27 mouse cellular contexts compared by ENCODE assay signal in genomic region chr1:8097046-8097445, GRCm38 (mm10).
"Had no signal": no experiment of that assay in that cellular context is flagged by ENCODE, and none has a peak within 500 bp of the region (broad histone marks: within the 10 kb centered on the region; RNA-seq: fewer than 3 reads in every experiment).

No protein-coding gene starts in this region.

- H3K27ac ChIP-seq: heart, adult 2 months; heart, embryonic 13.5 days; heart, embryonic 15.5 days; hindbrain, embryonic 10.5 days; hindbrain, embryonic 13.5 days; hindbrain, embryonic 15.5 days; intestine, embryonic 15.5 days; kidney, postnatal 0 days; left cerebral cortex, adult 2 months; limb, embryonic 13.5 days; limb, embryonic 15.5 days; liver, embryonic 12.5 days; liver, embryonic 14.5 days had no signal

- H3K36me3 ChIP-seq: heart, embryonic 13.5 days; heart, embryonic 15.5 days; hindbrain, embryonic 10.5 days; hindbrain, embryonic 13.5 days; hindbrain, embryonic 15.5 days; intestine, embryonic 15.5 days; limb, embryonic 13.5 days; limb, embryonic 15.5 days; liver, embryonic 12.5 days had no signal

- H3K4me1 ChIP-seq: heart, embryonic 13.5 days; heart, embryonic 15.5 days; hindbrain, embryonic 10.5 days; hindbrain, embryonic 13.5 days; hindbrain, embryonic 15.5 days; intestine, embryonic 15.5 days; limb, embryonic 13.5 days; limb, embryonic 15.5 days; liver, embryonic 12.5 days had no signal

- H3K9ac ChIP-seq: heart, embryonic 13.5 days; heart, embryonic 15.5 days; hindbrain, embryonic 13.5 days; hindbrain, embryonic 15.5 days; intestine, embryonic 15.5 days; limb, embryonic 13.5 days; limb, embryonic 15.5 days; liver, embryonic 12.5 days; liver, embryonic 14.5 days had no signal

- H3K9me3 ChIP-seq: heart, embryonic 15.5 days; hindbrain, embryonic 10.5 days; hindbrain, embryonic 13.5 days; hindbrain, embryonic 15.5 days; intestine, embryonic 15.5 days; limb, embryonic 13.5 days; limb, embryonic 15.5 days; liver, embryonic 12.5 days had no signal

- H3K4me3 ChIP-seq: heart, adult 2 months; heart, embryonic 13.5 days; heart, embryonic 15.5 days; hindbrain, embryonic 10.5 days; hindbrain, embryonic 13.5 days; hindbrain, embryonic 15.5 days; intestine, embryonic 15.5 days; left cerebral cortex, adult 2 months; limb, embryonic 13.5 days; limb, embryonic 15.5 days; liver, embryonic 12.5 days had no signal

- DNase-seq: gastrocnemius, postnatal 14 days; gastrocnemius, postnatal 36 days; heart, adult 11 months; heart, adult 2 months; heart, postnatal 4 days; kidney, adult 18-20 months; kidney, adult 8-10 months; kidney, postnatal 14 days; kidney, postnatal 36 days; layer of hippocampus, adult 9-11 months; left cerebral cortex, postnatal 4 days; lung, adult 18-20 months had no signal

- H3K27me3 ChIP-seq: heart, embryonic 13.5 days; heart, embryonic 15.5 days; hindbrain, embryonic 13.5 days; hindbrain, embryonic 15.5 days; intestine, embryonic 15.5 days; limb, embryonic 13.5 days; limb, embryonic 15.5 days; liver, embryonic 12.5 days had no signal

- ATAC-seq: inflammation-experienced regulatory T-cells, adult 6 months; intestine, embryonic 15.5 days; intestine, postnatal 0 days; liver, embryonic 12.5 days had no signal

- H3K4me2 ChIP-seq: heart, embryonic 11.5 days; heart, embryonic 13.5 days; heart, embryonic 15.5 days; hindbrain, embryonic 13.5 days; hindbrain, embryonic 15.5 days; intestine, embryonic 15.5 days; limb, embryonic 13.5 days; limb, embryonic 15.5 days; liver, embryonic 12.5 days had no signal
